Mouse (Mus musculus): ENCODE data around the gene Cep128.

DNA sequence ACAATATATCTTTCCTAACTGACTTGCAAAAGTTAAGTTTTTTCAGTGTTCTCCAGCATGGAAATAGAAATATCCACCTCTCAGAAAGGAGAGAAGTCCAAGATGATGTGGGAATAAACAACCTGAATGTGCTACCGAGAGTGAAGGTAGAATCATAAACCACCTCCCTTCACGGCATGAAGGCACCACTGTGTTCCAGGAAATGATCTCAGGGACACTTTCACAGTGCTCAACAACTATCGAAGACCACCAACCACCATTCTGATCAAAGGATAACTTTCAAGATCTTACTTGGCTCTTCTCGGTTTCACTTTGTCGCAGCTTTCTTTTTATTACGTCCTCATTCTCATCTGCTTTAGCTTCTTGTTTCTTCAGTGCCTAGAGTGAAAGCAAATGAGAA lies 85.5 kb downstream of the Cep128 start:
- TF ChIP-seq CTCF (IDR thresholded peaks at IDR 0.05; ENCODE audit: low read depth) (no peak), EP300 (optimal IDR thresholded peaks at IDR 0.05) (no peak)
